Mouse (Mus musculus): Measurements from ENCODE around the gene Znrf3. TPM values are rescaled to one million over a fixed set of nuclear protein-coding genes. Genes with fewer than 3 reads are reported as not detected.

Gene Znrf3
- polyA plus RNA-seq, 1 experiment from 2014 or later: 11.7 TPM

- Histone ChIP-seq H3K9ac (replicated peaks; ENCODE audit: low read length) (no peak overlapping the region), H3K36me3 (replicated peaks; ENCODE audit: control insufficient read depth, insufficient read depth, low read depth, low read length) (no peaks in the 10 kb centered on the region), H3K4me1 (ENCODE audit: control insufficient read depth, insufficient read depth, low read length) (no peaks in the 10 kb centered on the region), H3K27ac (replicated peaks; ENCODE audit: low read depth, low read length) (no peak overlapping the region), H3K4me2 (ENCODE audit: low read depth, low read length) (no peak overlapping the region), H3K9me3 (replicated peaks; ENCODE audit: control insufficient read depth, low read length) (no peaks in the 10 kb centered on the region), H3K27me3 (ENCODE audit: control insufficient read depth, insufficient read depth, low read length) (no peaks in the 10 kb centered on the region), H3K4me3 (ENCODE audit: low read depth, low read length) (no peak overlapping the region)
- 85% methylated on average over 4 of the region's 4 CpGs for WGBS
- DNase-seq (ENCODE audit: low spot score) (no peak), ATAC-seq (replicated peaks; ENCODE audit: insufficient number of reproducible peaks, low FRiP score, low TSS enrichment, low read depth) (no peak)
These were observed 20.5 kb downstream of the Znrf3 start for GRCm38 (mm10) chr11:5424185-5424584.

- no peak for DNase-seq (ENCODE audit: low spot score)
- Histone ChIP-seq H3K4me2 (ENCODE audit: low read depth, low read length) (no peak overlapping the region), H3K27ac (replicated peaks; ENCODE audit: low read depth, low read length) (no peak overlapping the region), H3K9ac (replicated peaks; ENCODE audit: low read length) (no peak overlapping the region), H3K9me3 (replicated peaks; ENCODE audit: control insufficient read depth, low read length) (no peaks in the 10 kb centered on the region), H3K36me3 (replicated peaks; ENCODE audit: control insufficient read depth, insufficient read depth, low read depth, low read length) (no peaks in the 10 kb centered on the region), H3K27me3 (ENCODE audit: control insufficient read depth, insufficient read depth, low read length) (no peaks in the 10 kb centered on the region), H3K4me1 (ENCODE audit: control insufficient read depth, insufficient read depth, low read length) (no peaks in the 10 kb centered on the region), H3K4me3 (ENCODE audit: low read depth, low read length) (no peak overlapping the region)
- no peak for ATAC-seq (replicated peaks; ENCODE audit: insufficient number of reproducible peaks, low FRiP score, low TSS enrichment, low read depth)
These were observed 21.6 kb downstream of the Znrf3 start for GRCm38 (mm10) chr11:5423000-5423399.

- Histone ChIP-seq H3K4me1 (ENCODE audit: control insufficient read depth, insufficient read depth, low read length) (no peaks in the 10 kb centered on the region), H3K4me3 (ENCODE audit: low read depth, low read length) (no peak overlapping the region), H3K9me3 (replicated peaks; ENCODE audit: control insufficient read depth, low read length) (no peaks in the 10 kb centered on the region), H3K9ac (replicated peaks; ENCODE audit: low read length) (no peak overlapping the region), H3K4me2 (ENCODE audit: low read depth, low read length) (no peak overlapping the region), H3K27me3 (ENCODE audit: control insufficient read depth, insufficient read depth, low read length) (no peaks in the 10 kb centered on the region), H3K27ac (replicated peaks; ENCODE audit: low read depth, low read length) (no peak overlapping the region), H3K36me3 (replicated peaks; ENCODE audit: control insufficient read depth, insufficient read depth, low read depth, low read length) (no peaks in the 10 kb centered on the region)
- ATAC-seq (replicated peaks; ENCODE audit: insufficient number of reproducible peaks, low FRiP score, low TSS enrichment, low read depth): no peak
- WGBS: 58% methylated on average over 1 of the region's 1 CpGs
- DNase-seq (ENCODE audit: low spot score): no peak
These were observed 22.4 kb downstream of the Znrf3 start for GRCm38 (mm10) chr11:5422252-5422636.

GRCm38 (mm10) chr11:5421506-5422251 is 23.0 kb downstream of the Znrf3 start:
- H3K4me3 ChIP-seq (ENCODE audit: low read depth, low read length): no peak overlapping the region
- no peak overlapping the region for H3K4me2 ChIP-seq (ENCODE audit: low read depth, low read length)
- DNase-seq (ENCODE audit: low spot score) (no peak), ATAC-seq (replicated peaks; ENCODE audit: insufficient number of reproducible peaks, low FRiP score, low TSS enrichment, low read depth) (no peak)
- H3K9ac ChIP-seq (replicated peaks; ENCODE audit: low read length): no peak overlapping the region
- 35% methylated on average over 4 of the region's 4 CpGs for WGBS
- H3K4me1 ChIP-seq (ENCODE audit: control insufficient read depth, insufficient read depth, low read length): no peaks in the 10 kb centered on the region
- no peaks in the 10 kb centered on the region for H3K9me3 ChIP-seq (replicated peaks; ENCODE audit: control insufficient read depth, low read length)
- H3K36me3 ChIP-seq (replicated peaks; ENCODE audit: control insufficient read depth, insufficient read depth, low read depth, low read length): no peaks in the 10 kb centered on the region
- H3K27me3 ChIP-seq (ENCODE audit: control insufficient read depth, insufficient read depth, low read length): no peaks in the 10 kb centered on the region
- H3K27ac ChIP-seq (replicated peaks; ENCODE audit: low read depth, low read length): no peak overlapping the region

- Histone ChIP-seq H3K36me3 (replicated peaks; ENCODE audit: control insufficient read depth, insufficient read depth, low read depth, low read length) (no peaks in the 10 kb centered on the region), H3K9me3 (replicated peaks; ENCODE audit: control insufficient read depth, low read length) (no peaks in the 10 kb centered on the region), H3K27me3 (ENCODE audit: control insufficient read depth, insufficient read depth, low read length) (no peaks in the 10 kb centered on the region), H3K4me2 (ENCODE audit: low read depth, low read length) (no peak overlapping the region), H3K27ac (replicated peaks; ENCODE audit: low read depth, low read length) (no peak overlapping the region; the same call in 1 of the 2 replicates), H3K4me3 (ENCODE audit: low read depth, low read length) (no peak overlapping the region), H3K4me1 (ENCODE audit: control insufficient read depth, insufficient read depth, low read length) (no peaks in the 10 kb centered on the region), H3K9ac (replicated peaks; ENCODE audit: low read length) (no peak overlapping the region)
- peak; percentile 42; the same call in 1 of the 2 replicates for ATAC-seq (replicated peaks; ENCODE audit: insufficient number of reproducible peaks, low FRiP score, low TSS enrichment, low read depth)
- DNase-seq (ENCODE audit: low spot score): peak; percentile 77
- WGBS: 10% methylated on average over 6 of the region's 6 CpGs
These were observed 28.9 kb downstream of the Znrf3 start for GRCm38 (mm10) chr11:5415617-5416338.

- ATAC-seq (replicated peaks; ENCODE audit: insufficient number of reproducible peaks, low FRiP score, low TSS enrichment, low read depth) (0 out of 2 replicates have a peak, but pooled peaks have one; percentile 24), DNase-seq (ENCODE audit: low spot score) (no peak)
- Histone ChIP-seq H3K36me3 (replicated peaks; ENCODE audit: control insufficient read depth, insufficient read depth, low read depth, low read length) (no peaks in the 10 kb centered on the region), H3K4me2 (ENCODE audit: low read depth, low read length) (no peak overlapping the region), H3K9me3 (replicated peaks; ENCODE audit: control insufficient read depth, low read length) (no peaks in the 10 kb centered on the region), H3K9ac (replicated peaks; ENCODE audit: low read length) (no peak overlapping the region), H3K27me3 (ENCODE audit: control insufficient read depth, insufficient read depth, low read length) (no peaks in the 10 kb centered on the region), H3K27ac (replicated peaks; ENCODE audit: low read depth, low read length) (no peak overlapping the region), H3K4me3 (ENCODE audit: low read depth, low read length) (no peak overlapping the region), H3K4me1 (ENCODE audit: control insufficient read depth, insufficient read depth, low read length) (no peaks in the 10 kb centered on the region)
- WGBS: 28% methylated on average over 2 of the region's 2 CpGs
These were observed 29.6 kb downstream of the Znrf3 start for GRCm38 (mm10) chr11:5414856-5415616.

- no peak overlapping the region for H3K4me2 ChIP-seq (ENCODE audit: low read depth, low read length)
- H3K36me3 ChIP-seq (replicated peaks; ENCODE audit: control insufficient read depth, insufficient read depth, low read depth, low read length): no peaks in the 10 kb centered on the region
- no peak for ATAC-seq (replicated peaks; ENCODE audit: insufficient number of reproducible peaks, low FRiP score, low TSS enrichment, low read depth)
- no peak overlapping the region for H3K9ac ChIP-seq (replicated peaks; ENCODE audit: low read length)
- no peaks in the 10 kb centered on the region for H3K9me3 ChIP-seq (replicated peaks; ENCODE audit: control insufficient read depth, low read length)
- H3K4me3 ChIP-seq (ENCODE audit: low read depth, low read length): no peak overlapping the region
- 74% methylated on average over 2 of the region's 2 CpGs for WGBS
- no peak for DNase-seq (ENCODE audit: low spot score)
- H3K27me3 ChIP-seq (ENCODE audit: control insufficient read depth, insufficient read depth, low read length): no peaks in the 10 kb centered on the region
- no peaks in the 10 kb centered on the region for H3K4me1 ChIP-seq (ENCODE audit: control insufficient read depth, insufficient read depth, low read length)
- H3K27ac ChIP-seq (replicated peaks; ENCODE audit: low read depth, low read length): no peak overlapping the region
These were observed 31.9 kb downstream of the Znrf3 start for GRCm38 (mm10) chr11:5412644-5413190.
